Mouse (Mus musculus): ENCODE measurements around the gene Adgrl2. TPM values are rescaled to one million over a fixed set of nuclear protein-coding genes. Genes with fewer than 3 reads are reported as not detected.

Adgrl2 gene
- polyA plus RNA-seq, 1 experiment from 2014 or later: 42.5 TPM

DNA sequence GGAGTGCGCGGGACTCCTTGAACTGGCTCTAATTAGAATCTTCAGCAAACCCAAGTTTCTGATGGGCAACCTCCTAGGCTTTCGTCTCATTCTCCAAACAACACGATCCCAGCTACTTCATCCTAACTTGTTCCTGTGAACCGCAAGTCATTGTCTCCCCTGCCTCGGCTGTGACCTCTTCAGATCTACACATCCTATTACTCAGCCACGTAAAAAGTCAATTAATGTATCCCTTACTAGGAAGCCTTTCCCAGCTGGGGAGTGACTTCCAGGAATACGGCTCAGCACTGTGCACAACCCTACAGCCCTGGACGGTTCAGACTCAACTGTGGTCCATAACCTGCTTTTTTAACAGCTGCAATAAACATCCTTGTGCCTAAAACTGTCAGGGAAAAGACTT is 32.2 kb downstream of the Adgrl2 start:
- H3K4me2 ChIP-seq (ENCODE audit: low read length): peak overlapping the region; percentile 65; the same call in 1 of the 2 replicates
- no peaks in the 10 kb centered on the region for H3K9me3 ChIP-seq (replicated peaks; ENCODE audit: low read length)
- no peaks in the 10 kb centered on the region for H3K36me3 ChIP-seq (ENCODE audit: insufficient read depth, low read length)
- H3K9ac ChIP-seq (ENCODE audit: low read depth, low read length): no peak overlapping the region
- H3K27ac ChIP-seq: no peak overlapping the region
- peaks cover 29% of the 10 kb centered on the region; the same call in 1 of the 2 replicates for H3K4me1 ChIP-seq (replicated peaks; ENCODE audit: insufficient read depth, low read length)
- DNase-seq (ENCODE audit: low spot score) (no peak), ATAC-seq (replicated peaks; ENCODE audit: low FRiP score, low read depth) (no peak)
- TF ChIP-seq CTCF (IDR thresholded peaks at IDR 0.05; ENCODE audit: low read depth): no peak
- H3K4me3 ChIP-seq (replicated peaks; ENCODE audit: low read depth, low read length): no peak overlapping the region
- H3K27me3 ChIP-seq (ENCODE audit: insufficient read depth, low read length): no peaks in the 10 kb centered on the region
- WGBS: 44% methylated on average over 9 of the region's 9 CpGs

- ATAC-seq (replicated peaks; ENCODE audit: low FRiP score, low read depth): no peak
- Histone ChIP-seq H3K4me1 (replicated peaks; ENCODE audit: insufficient read depth, low read length) (peaks cover 29% of the 10 kb centered on the region; the same call in 1 of the 2 replicates), H3K27ac (no peak overlapping the region), H3K4me2 (ENCODE audit: low read length) (no peak overlapping the region), H3K27me3 (ENCODE audit: insufficient read depth, low read length) (no peaks in the 10 kb centered on the region), H3K4me3 (replicated peaks; ENCODE audit: low read depth, low read length) (no peak overlapping the region), H3K36me3 (ENCODE audit: insufficient read depth, low read length) (0 out of 2 replicates have a peak, but pooled peaks cover under 1% of the 10 kb centered on the region), H3K9ac (ENCODE audit: low read depth, low read length) (no peak overlapping the region), H3K9me3 (replicated peaks; ENCODE audit: low read length) (no peaks in the 10 kb centered on the region)
- TF ChIP-seq CTCF (IDR thresholded peaks at IDR 0.05; ENCODE audit: low read depth): no peak
- no peak for DNase-seq (ENCODE audit: low spot score)
- WGBS: 79% methylated on average over 7 of the region's 7 CpGs
These were observed 33.5 kb downstream of the Adgrl2 start for GRCm38 (mm10) chr3:148956887-148957286.

GRCm38 (mm10) chr3:148949796-148950195 is 40.6 kb downstream of the Adgrl2 start:
- ATAC-seq (replicated peaks; ENCODE audit: low FRiP score, low read depth) (no peak), DNase-seq (ENCODE audit: low spot score) (no peak)
- TF ChIP-seq CTCF (IDR thresholded peaks at IDR 0.05; ENCODE audit: low read depth): no peak
- 0 out of 2 replicates have a peak, but pooled peaks cover 6% of the 10 kb centered on the region for H3K36me3 ChIP-seq (ENCODE audit: insufficient read depth, low read length)
- H3K4me2 ChIP-seq (ENCODE audit: low read length): no peak overlapping the region
- H3K4me1 ChIP-seq (replicated peaks; ENCODE audit: insufficient read depth, low read length): no peaks in the 10 kb centered on the region
- H3K9ac ChIP-seq (ENCODE audit: low read depth, low read length): no peak overlapping the region
- 81% methylated on average over 8 of the region's 8 CpGs for WGBS
- no peaks in the 10 kb centered on the region for H3K9me3 ChIP-seq (replicated peaks; ENCODE audit: low read length)
- H3K27ac ChIP-seq: no peak overlapping the region
- no peaks in the 10 kb centered on the region for H3K27me3 ChIP-seq (ENCODE audit: insufficient read depth, low read length)
- H3K4me3 ChIP-seq (replicated peaks; ENCODE audit: low read depth, low read length): no peak overlapping the region

DNA sequence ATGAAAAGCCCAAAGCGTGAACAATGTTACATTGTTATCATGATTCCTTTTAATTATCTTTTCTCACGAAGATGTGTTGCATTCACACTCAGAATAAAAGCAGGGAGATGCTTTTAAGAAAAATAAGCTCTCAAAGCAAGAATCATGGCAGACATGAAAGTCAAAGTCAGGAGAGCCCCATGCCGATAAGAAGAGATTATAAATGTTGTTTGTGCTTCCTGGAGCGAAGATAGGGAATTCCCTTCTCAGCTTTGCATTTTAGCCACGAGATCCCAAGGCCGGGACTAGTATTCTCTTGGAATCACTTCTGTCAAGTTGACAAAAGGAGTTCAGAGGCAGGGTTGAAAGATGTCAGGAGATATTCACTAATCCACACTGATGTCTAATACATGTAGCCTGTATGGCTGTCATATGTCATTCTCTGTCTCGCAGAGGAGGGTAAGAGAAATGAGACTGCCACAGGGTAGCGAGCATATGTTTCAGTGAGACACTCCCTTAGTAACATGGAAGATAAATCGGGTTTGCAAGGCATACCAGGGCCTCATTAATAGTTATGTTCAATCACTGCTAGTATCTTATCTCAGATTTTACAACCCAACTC is 42.5 kb downstream of the Adgrl2 start:
- no peak for TF ChIP-seq CTCF (IDR thresholded peaks at IDR 0.05; ENCODE audit: low read depth)
- WGBS: 61% methylated on average over 9 of the region's 9 CpGs
- no peaks in the 10 kb centered on the region for H3K27me3 ChIP-seq (ENCODE audit: insufficient read depth, low read length)
- H3K4me2 ChIP-seq (ENCODE audit: low read length): no peak overlapping the region
- ATAC-seq (replicated peaks; ENCODE audit: low FRiP score, low read depth): no peak
- DNase-seq (ENCODE audit: low spot score): no peak
- no peak overlapping the region for H3K9ac ChIP-seq (ENCODE audit: low read depth, low read length)
- H3K36me3 ChIP-seq (ENCODE audit: insufficient read depth, low read length): 0 out of 2 replicates have a peak, but pooled peaks cover 6% of the 10 kb centered on the region
- H3K27ac ChIP-seq: no peak overlapping the region
- H3K9me3 ChIP-seq (replicated peaks; ENCODE audit: low read length): no peaks in the 10 kb centered on the region
- H3K4me1 ChIP-seq (replicated peaks; ENCODE audit: insufficient read depth, low read length): no peaks in the 10 kb centered on the region
- H3K4me3 ChIP-seq (replicated peaks; ENCODE audit: low read depth, low read length): no peak overlapping the region

GRCm38 (mm10) chr3:148947266-148947665 is 43.1 kb downstream of the Adgrl2 start:
- no peak overlapping the region for H3K4me2 ChIP-seq (ENCODE audit: low read length)
- DNase-seq (ENCODE audit: low spot score) (no peak), ATAC-seq (replicated peaks; ENCODE audit: low FRiP score, low read depth) (no peak)
- no peaks in the 10 kb centered on the region for H3K27me3 ChIP-seq (ENCODE audit: insufficient read depth, low read length)
- no peak for TF ChIP-seq CTCF (IDR thresholded peaks at IDR 0.05; ENCODE audit: low read depth)
- H3K4me3 ChIP-seq (replicated peaks; ENCODE audit: low read depth, low read length): no peak overlapping the region
- H3K4me1 ChIP-seq (replicated peaks; ENCODE audit: insufficient read depth, low read length): no peaks in the 10 kb centered on the region
- H3K9ac ChIP-seq (ENCODE audit: low read depth, low read length): no peak overlapping the region
- WGBS: 57% methylated on average over 6 of the region's 6 CpGs
- H3K36me3 ChIP-seq (ENCODE audit: insufficient read depth, low read length): 0 out of 2 replicates have a peak, but pooled peaks cover 6% of the 10 kb centered on the region
- no peaks in the 10 kb centered on the region for H3K9me3 ChIP-seq (replicated peaks; ENCODE audit: low read length)
- no peak overlapping the region for H3K27ac ChIP-seq

DNA sequence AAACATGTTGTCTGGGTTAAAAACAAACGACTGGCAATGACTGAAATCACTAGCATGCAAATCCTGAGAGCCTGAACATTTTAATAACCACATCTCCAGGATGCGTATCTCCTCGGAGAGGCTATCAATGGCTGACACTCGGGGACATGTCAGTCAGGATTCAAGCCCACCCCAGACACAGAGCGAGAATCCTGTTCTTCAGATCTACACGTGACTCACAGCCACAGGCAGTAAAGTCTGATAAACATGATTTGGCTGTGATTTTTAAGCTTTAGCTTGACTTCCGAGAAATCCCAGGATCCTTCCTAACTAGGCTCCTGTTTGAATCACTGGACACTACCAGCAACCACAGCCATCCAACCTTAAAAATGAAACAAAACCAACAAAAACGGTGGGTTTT is 44.8 kb downstream of the Adgrl2 start:
- no peak for ATAC-seq (replicated peaks; ENCODE audit: low FRiP score, low read depth)
- WGBS: 32% methylated on average over 8 of the region's 8 CpGs
- Histone ChIP-seq H3K27me3 (ENCODE audit: insufficient read depth, low read length) (no peaks in the 10 kb centered on the region), H3K4me2 (ENCODE audit: low read length) (0 out of 2 replicates have a peak overlapping the region, but pooled peaks have one; percentile 14), H3K27ac (no peak overlapping the region), H3K9ac (ENCODE audit: low read depth, low read length) (no peak overlapping the region), H3K4me3 (replicated peaks; ENCODE audit: low read depth, low read length) (no peak overlapping the region), H3K36me3 (ENCODE audit: insufficient read depth, low read length) (no peaks in the 10 kb centered on the region), H3K4me1 (replicated peaks; ENCODE audit: insufficient read depth, low read length) (no peaks in the 10 kb centered on the region), H3K9me3 (replicated peaks; ENCODE audit: low read length) (no peaks in the 10 kb centered on the region)
- DNase-seq (ENCODE audit: low spot score): no peak
- TF ChIP-seq CTCF (IDR thresholded peaks at IDR 0.05; ENCODE audit: low read depth): no peak

Data from kidney, postnatal 0 days (tissue).